Mouse (Mus musculus): Measurements from ENCODE around the gene Ftl1. TPM values are rescaled to one million over a fixed set of nuclear protein-coding genes. Genes with fewer than 3 reads are reported as not detected.
"Not testable (repeated sequence)": the region's sequence is repeated elsewhere in the genome, so short reads cannot be mapped to it uniquely, and the experiment has no call there.

The Ftl1 gene
- polyA plus RNA-seq, 1 experiment from 2014 or later = 3,941 TPM

DNA sequence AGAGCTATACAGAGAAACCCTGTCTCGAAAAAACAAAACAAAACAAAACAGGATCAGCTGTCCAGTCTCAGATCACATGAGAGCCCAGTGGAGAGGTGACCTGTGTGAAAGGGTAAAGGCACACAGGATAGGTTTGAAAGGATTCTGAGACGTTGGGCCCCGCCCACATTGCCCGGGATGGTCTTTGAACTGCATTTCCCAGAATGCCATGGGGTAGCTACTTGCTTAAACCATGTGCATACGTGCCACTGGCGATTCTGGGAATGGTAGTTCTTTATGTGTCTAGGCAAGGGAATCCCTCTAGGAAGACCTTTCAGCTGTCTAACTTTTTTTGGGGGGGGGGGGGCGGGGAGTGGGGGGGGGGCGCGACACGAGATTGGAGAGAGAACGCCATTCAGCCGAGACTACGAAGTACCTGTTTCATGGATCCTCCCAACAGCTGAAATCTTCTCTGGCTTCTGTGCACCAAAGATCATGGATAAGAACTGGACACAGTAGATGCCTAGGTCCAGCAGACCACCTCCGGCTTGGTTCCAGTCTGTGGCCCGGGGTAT, 21.8 kb upstream of the Ftl1 start, which contains the start of gene Tulp2:
Tulp2 (plus strand) TSS at position 504 of the 554 bp plus-strand sequence.
- Histone ChIP-seq H3K36me3 (ENCODE audit: control insufficient read depth, insufficient read depth, low read length) (no peaks in the 10 kb centered on the region), H3K27me3 (ENCODE audit: control insufficient read depth, insufficient read depth, low read length) (no peaks in the 10 kb centered on the region), H3K4me2 (replicated peaks; ENCODE audit: low read depth, low read length) (no peak within 1 kb of the TSS), H3K9me3 (ENCODE audit: control insufficient read depth, low read length) (no peaks in the 10 kb centered on the region), H3K27ac (ENCODE audit: low read depth, low read length) (no peak within 1 kb of the TSS), H3K4me1 (ENCODE audit: control insufficient read depth, insufficient read depth, low read length) (0 out of 2 replicates have a peak, but pooled peaks cover 3% of the 10 kb centered on the region), H3K9ac (ENCODE audit: low read depth, low read length) (no peak within 1 kb of the TSS), H3K4me3 (ENCODE audit: low read length) (no peak within 1 kb of the TSS)
- ATAC-seq (ENCODE audit: low FRiP score, low TSS enrichment) = peak; percentile 54
- WGBS = 45% methylated on average over 15 of the region's 15 CpGs

DNA sequence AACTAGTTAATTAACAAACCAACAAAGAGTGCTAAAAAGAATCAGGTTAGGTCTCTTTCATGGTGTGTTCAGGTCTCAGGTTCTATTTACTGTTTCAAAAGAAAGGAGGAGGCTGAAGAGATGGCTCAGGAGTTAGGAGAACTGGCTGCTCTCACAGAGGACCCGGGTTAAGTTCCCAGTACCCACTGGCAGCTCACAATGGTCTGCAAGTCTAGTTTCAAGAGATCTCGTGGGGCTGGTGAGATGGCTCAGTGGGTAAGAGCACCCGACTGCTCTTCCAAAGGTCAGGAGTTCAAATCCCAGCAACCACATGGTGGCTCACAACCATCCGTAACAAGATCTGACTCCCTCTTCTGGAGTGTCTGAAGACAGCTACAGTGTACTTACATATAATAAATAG, 20.6 kb upstream of the Ftl1 start:
- H3K27ac ChIP-seq (ENCODE audit: low read depth, low read length); H3K4me1 ChIP-seq (ENCODE audit: control insufficient read depth, insufficient read depth, low read length); H3K4me3 ChIP-seq (ENCODE audit: low read length); H3K36me3 ChIP-seq (ENCODE audit: control insufficient read depth, insufficient read depth, low read length); H3K27me3 ChIP-seq (ENCODE audit: control insufficient read depth, insufficient read depth, low read length); H3K9me3 ChIP-seq (ENCODE audit: control insufficient read depth, low read length); H3K4me2 ChIP-seq (replicated peaks; ENCODE audit: low read depth, low read length); ATAC-seq (ENCODE audit: low FRiP score, low TSS enrichment); H3K9ac ChIP-seq (ENCODE audit: low read depth, low read length): not testable (repeated sequence)
- WGBS = 79% methylated on average over 3 of the region's 4 CpGs

DNA sequence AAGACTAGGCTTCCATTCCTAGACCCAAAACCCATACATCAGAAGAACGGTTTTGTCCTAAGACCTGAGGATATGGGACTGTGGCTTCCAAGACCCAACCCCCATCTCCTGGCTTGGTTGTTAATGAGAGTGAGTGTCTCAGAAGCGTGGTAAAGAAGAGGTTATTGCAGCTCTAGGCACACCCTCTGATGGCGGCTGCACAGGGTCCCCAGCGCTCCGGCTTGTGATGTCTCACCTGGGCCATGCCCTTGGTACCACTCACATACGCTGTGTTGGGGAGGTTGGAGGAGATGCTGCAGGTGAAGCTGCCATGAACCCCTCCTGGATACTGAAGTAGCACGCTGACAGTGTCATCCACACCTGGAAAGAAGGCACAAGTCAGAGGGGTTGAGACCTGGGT, 19.1 kb upstream of the Ftl1 start:
- Histone ChIP-seq H3K27ac (ENCODE audit: low read depth, low read length) (no peak overlapping the region), H3K9me3 (ENCODE audit: control insufficient read depth, low read length) (no peaks in the 10 kb centered on the region), H3K4me1 (ENCODE audit: control insufficient read depth, insufficient read depth, low read length) (0 out of 2 replicates have a peak, but pooled peaks cover 3% of the 10 kb centered on the region), H3K36me3 (ENCODE audit: control insufficient read depth, insufficient read depth, low read length) (no peaks in the 10 kb centered on the region), H3K4me2 (replicated peaks; ENCODE audit: low read depth, low read length) (no peak overlapping the region), H3K27me3 (ENCODE audit: control insufficient read depth, insufficient read depth, low read length) (no peaks in the 10 kb centered on the region), H3K9ac (ENCODE audit: low read depth, low read length) (no peak overlapping the region), H3K4me3 (ENCODE audit: low read length) (no peak overlapping the region)
- no peak for ATAC-seq (ENCODE audit: low FRiP score, low TSS enrichment)
- WGBS = 91% methylated on average over 7 of the region's 7 CpGs

GRCm38 (mm10) chr7:45477003-45477402, 17.3 kb upstream of the Ftl1 start:
- 6% methylated on average over 3 of the region's 3 CpGs for WGBS

DNA sequence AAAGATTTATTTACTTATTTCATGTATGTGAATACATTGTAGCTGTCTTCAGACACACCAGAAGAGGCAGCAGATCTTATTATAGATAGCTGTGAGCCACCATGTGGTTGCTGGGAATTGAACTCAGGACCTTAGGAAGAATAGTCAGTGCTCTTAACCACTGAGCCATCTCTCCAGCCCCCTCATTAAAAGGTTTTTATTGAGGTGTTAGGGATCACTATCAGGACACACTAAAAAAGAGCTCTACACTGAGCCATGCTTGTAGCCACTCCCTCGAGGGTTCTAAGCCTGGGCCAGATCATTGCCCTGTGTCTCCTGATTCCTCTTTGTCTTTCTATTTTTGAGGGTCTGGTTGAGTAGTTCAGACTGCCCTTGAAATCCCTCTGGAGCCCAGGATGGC, 16.8 kb upstream of the Ftl1 start:
- no peak overlapping the region for H3K9ac ChIP-seq (ENCODE audit: low read depth, low read length)
- H3K27me3 ChIP-seq (ENCODE audit: control insufficient read depth, insufficient read depth, low read length) = no peaks in the 10 kb centered on the region
- ATAC-seq (ENCODE audit: low FRiP score, low TSS enrichment) = no peak
- H3K4me3 ChIP-seq (ENCODE audit: low read length) = no peak overlapping the region
- no peak overlapping the region for H3K4me2 ChIP-seq (replicated peaks; ENCODE audit: low read depth, low read length)
- no peaks in the 10 kb centered on the region for H3K9me3 ChIP-seq (ENCODE audit: control insufficient read depth, low read length)
- H3K27ac ChIP-seq (ENCODE audit: low read depth, low read length) = no peak overlapping the region
- H3K36me3 ChIP-seq (ENCODE audit: control insufficient read depth, insufficient read depth, low read length) = no peaks in the 10 kb centered on the region
- WGBS = 46% methylated on average over 1 of the region's 1 CpGs
- H3K4me1 ChIP-seq (ENCODE audit: control insufficient read depth, insufficient read depth, low read length) = 0 out of 2 replicates have a peak, but pooled peaks cover 3% of the 10 kb centered on the region

More at GRCm38 (mm10) chr7:45477003-45477402, 17.3 kb upstream of the Ftl1 start:
- Histone ChIP-seq H3K9ac (ENCODE audit: low read depth, low read length) (no peak overlapping the region), H3K4me2 (replicated peaks; ENCODE audit: low read depth, low read length) (no peak overlapping the region), H3K27ac (ENCODE audit: low read depth, low read length) (no peak overlapping the region), H3K9me3 (ENCODE audit: control insufficient read depth, low read length) (no peaks in the 10 kb centered on the region), H3K4me1 (ENCODE audit: control insufficient read depth, insufficient read depth, low read length) (0 out of 2 replicates have a peak, but pooled peaks cover 3% of the 10 kb centered on the region), H3K36me3 (ENCODE audit: control insufficient read depth, insufficient read depth, low read length) (no peaks in the 10 kb centered on the region), H3K4me3 (ENCODE audit: low read length) (no peak overlapping the region), H3K27me3 (ENCODE audit: control insufficient read depth, insufficient read depth, low read length) (no peaks in the 10 kb centered on the region)
- ATAC-seq (ENCODE audit: low FRiP score, low TSS enrichment) = no peak

DNA sequence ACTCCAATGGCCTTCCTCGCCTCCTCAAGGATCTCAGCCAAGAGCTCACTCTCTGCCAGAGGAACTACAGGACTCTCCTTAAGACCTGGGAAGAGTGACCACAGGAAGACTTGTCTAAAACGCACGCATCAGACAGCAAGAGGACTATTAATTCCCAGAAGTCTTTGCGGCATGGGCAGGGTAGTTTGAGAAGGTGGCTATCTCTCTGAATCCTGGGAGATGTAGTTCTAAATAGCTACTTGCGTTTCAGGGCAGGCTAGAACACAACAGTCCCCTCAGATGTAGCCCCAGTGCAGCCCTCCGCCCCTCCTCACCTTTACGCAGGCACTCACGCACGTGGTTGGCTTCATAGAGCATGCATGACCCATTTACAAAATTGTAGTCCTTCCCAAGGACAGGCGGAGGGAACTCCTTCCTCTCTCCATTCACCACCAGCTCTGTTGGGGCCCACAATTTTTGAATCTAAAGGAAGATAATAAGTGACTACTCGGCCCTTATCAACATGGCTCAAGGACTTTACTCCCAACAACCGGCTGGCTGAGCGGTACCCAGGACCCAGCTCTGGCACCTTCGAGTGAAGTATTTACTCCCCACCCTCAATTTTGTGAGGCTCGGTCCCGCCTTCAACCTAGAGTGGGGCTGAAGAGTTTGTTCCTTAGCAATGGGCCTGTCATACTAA, 15.7 kb upstream of the Ftl1 start:
- H3K9ac ChIP-seq (ENCODE audit: low read depth, low read length) = peak overlapping the region; percentile 42; the same call in 1 of the 2 replicates
- 66% methylated on average over 16 of the region's 16 CpGs for WGBS
- H3K27ac ChIP-seq (ENCODE audit: low read depth, low read length) = no peak overlapping the region
- peak overlapping the region; percentile 32 for H3K4me2 ChIP-seq (replicated peaks; ENCODE audit: low read depth, low read length)
- no peak for ATAC-seq (ENCODE audit: low FRiP score, low TSS enrichment)
- H3K4me1 ChIP-seq (ENCODE audit: control insufficient read depth, insufficient read depth, low read length) = 0 out of 2 replicates have a peak, but pooled peaks cover 3% of the 10 kb centered on the region
- no peaks in the 10 kb centered on the region for H3K9me3 ChIP-seq (ENCODE audit: control insufficient read depth, low read length)
- H3K27me3 ChIP-seq (ENCODE audit: control insufficient read depth, insufficient read depth, low read length) = no peaks in the 10 kb centered on the region
- H3K4me3 ChIP-seq (ENCODE audit: low read length) = peak overlapping the region; percentile 19
- H3K36me3 ChIP-seq (ENCODE audit: control insufficient read depth, insufficient read depth, low read length) = no peaks in the 10 kb centered on the region

- Histone ChIP-seq H3K27me3 (ENCODE audit: control insufficient read depth, insufficient read depth, low read length) (no peaks in the 10 kb centered on the region), H3K4me2 (replicated peaks; ENCODE audit: low read depth, low read length) (no peak overlapping the region), H3K4me3 (ENCODE audit: low read length) (no peak overlapping the region), H3K9me3 (ENCODE audit: control insufficient read depth, low read length) (no peaks in the 10 kb centered on the region), H3K36me3 (ENCODE audit: control insufficient read depth, insufficient read depth, low read length) (no peaks in the 10 kb centered on the region), H3K4me1 (ENCODE audit: control insufficient read depth, insufficient read depth, low read length) (peaks cover 3% of the 10 kb centered on the region), H3K9ac (ENCODE audit: low read depth, low read length) (no peak overlapping the region), H3K27ac (ENCODE audit: low read depth, low read length) (no peak overlapping the region)
- 3% methylated on average over 3 of the region's 3 CpGs for WGBS
- no peak for ATAC-seq (ENCODE audit: low FRiP score, low TSS enrichment)
These were observed 11.2 kb upstream of the Ftl1 start for GRCm38 (mm10) chr7:45470869-45471268.

GRCm38 (mm10) chr7:45467090-45467670, 7.5 kb upstream of the Ftl1 start:
- H3K27ac ChIP-seq (ENCODE audit: low read depth, low read length) = no peak overlapping the region
- H3K27me3 ChIP-seq (ENCODE audit: control insufficient read depth, insufficient read depth, low read length) = no peaks in the 10 kb centered on the region

More at GRCm38 (mm10) chr7:45467090-45467670, 7.5 kb upstream of the Ftl1 start:
- Histone ChIP-seq H3K4me3 (ENCODE audit: low read length) (peak overlapping the region; percentile 75), H3K4me2 (replicated peaks; ENCODE audit: low read depth, low read length) (peak overlapping the region; percentile 71), H3K4me1 (ENCODE audit: control insufficient read depth, insufficient read depth, low read length) (peaks cover 10% of the 10 kb centered on the region), H3K9ac (ENCODE audit: low read depth, low read length) (peak overlapping the region; percentile 84; the same call in 1 of the 2 replicates), H3K36me3 (ENCODE audit: control insufficient read depth, insufficient read depth, low read length) (peaks cover 28% of the 10 kb centered on the region), H3K9me3 (ENCODE audit: control insufficient read depth, low read length) (no peaks in the 10 kb centered on the region)
- WGBS = 31% methylated on average over 7 of the region's 7 CpGs
- no peak for ATAC-seq (ENCODE audit: low FRiP score, low TSS enrichment)
